Mouse (Mus musculus) fibroblast of lung, adult 2 months (primary cell): ENCODE results near the gene Nt5c3b.

Source experiments
- DNase-seq: peaks from one replicate; pipeline ENCODE4 v3.0.0-alpha.2; 2011; ENCODE audit warnings: low read depth

Nt5c3b gene

GRCm38 (mm10) chr11:100428612-100429199, 12.9 kb downstream of the Nt5c3b start:
- DNase-seq: no peak

GRCm38 (mm10) chr11:100426820-100427219, 14.8 kb downstream of the Nt5c3b start:
- DNase-seq: no peak

GRCm38 (mm10) chr11:100425851-100426250, 15.8 kb downstream of the Nt5c3b start:
- no peak for DNase-seq

GRCm38 (mm10) chr11:100423836-100424235, 17.8 kb downstream of the Nt5c3b start:
- DNase-seq: no peak

GRCm38 (mm10) chr11:100421537-100421936, 20.1 kb downstream of the Nt5c3b start:
- DNase-seq: no peak

GRCm38 (mm10) chr11:100414914-100415822, 26.4 kb downstream of the Nt5c3b start, which contains the start of gene Fkbp10:
Fkbp10 (plus strand) TSS chr11:100415697.
- DNase-seq: peak; percentile 61

- peak; percentile 82 for DNase-seq
Measured at GRCm38 (mm10) chr11:100414021-100414913, 27.3 kb downstream of the Nt5c3b start, which contains the start of gene P3h4. P3h4 (minus strand) TSS chr11:100414836.

- no peak for DNase-seq
Measured at GRCm38 (mm10) chr11:100413541-100413940, 28.1 kb downstream of the Nt5c3b start.

GRCm38 (mm10) chr11:100411736-100412135, 29.9 kb downstream of the Nt5c3b start:
- DNase-seq: no peak

GRCm38 (mm10) chr11:100409686-100410085, 31.9 kb downstream of the Nt5c3b start:
- no peak for DNase-seq

- DNase-seq: no peak
Measured at GRCm38 (mm10) chr11:100408835-100409462, 32.7 kb downstream of the Nt5c3b start.

GRCm38 (mm10) chr11:100408076-100408834, 33.4 kb downstream of the Nt5c3b start:
- no peak for DNase-seq

GRCm38 (mm10) chr11:100406995-100407705, 34.5 kb downstream of the Nt5c3b start:
- no peak for DNase-seq

- no peak for DNase-seq
Measured at GRCm38 (mm10) chr11:100406273-100406672, 35.3 kb downstream of the Nt5c3b start.

GRCm38 (mm10) chr11:100404456-100405074, 37.0 kb downstream of the Nt5c3b start:
- no peak for DNase-seq

GRCm38 (mm10) chr11:100403445-100404134, 38.0 kb downstream of the Nt5c3b start:
- DNase-seq: no peak

GRCm38 (mm10) chr11:100402682-100403081, 38.9 kb downstream of the Nt5c3b start:
- no peak for DNase-seq

- no peak for DNase-seq
Measured at GRCm38 (mm10) chr11:100402240-100402639, 39.4 kb downstream of the Nt5c3b start.

GRCm38 (mm10) chr11:100400842-100401241, 40.8 kb downstream of the Nt5c3b start:
- no peak for DNase-seq
